Mouse (Mus musculus): ENCODE data around the gene Nav2. TPM values are rescaled to one million over a fixed set of nuclear protein-coding genes. Genes with fewer than 3 reads are reported as not detected.

Gene Nav2
- total RNA-seq, 2 experiments from 2014 or later, result 26.8 to 35.3 TPM

DNA sequence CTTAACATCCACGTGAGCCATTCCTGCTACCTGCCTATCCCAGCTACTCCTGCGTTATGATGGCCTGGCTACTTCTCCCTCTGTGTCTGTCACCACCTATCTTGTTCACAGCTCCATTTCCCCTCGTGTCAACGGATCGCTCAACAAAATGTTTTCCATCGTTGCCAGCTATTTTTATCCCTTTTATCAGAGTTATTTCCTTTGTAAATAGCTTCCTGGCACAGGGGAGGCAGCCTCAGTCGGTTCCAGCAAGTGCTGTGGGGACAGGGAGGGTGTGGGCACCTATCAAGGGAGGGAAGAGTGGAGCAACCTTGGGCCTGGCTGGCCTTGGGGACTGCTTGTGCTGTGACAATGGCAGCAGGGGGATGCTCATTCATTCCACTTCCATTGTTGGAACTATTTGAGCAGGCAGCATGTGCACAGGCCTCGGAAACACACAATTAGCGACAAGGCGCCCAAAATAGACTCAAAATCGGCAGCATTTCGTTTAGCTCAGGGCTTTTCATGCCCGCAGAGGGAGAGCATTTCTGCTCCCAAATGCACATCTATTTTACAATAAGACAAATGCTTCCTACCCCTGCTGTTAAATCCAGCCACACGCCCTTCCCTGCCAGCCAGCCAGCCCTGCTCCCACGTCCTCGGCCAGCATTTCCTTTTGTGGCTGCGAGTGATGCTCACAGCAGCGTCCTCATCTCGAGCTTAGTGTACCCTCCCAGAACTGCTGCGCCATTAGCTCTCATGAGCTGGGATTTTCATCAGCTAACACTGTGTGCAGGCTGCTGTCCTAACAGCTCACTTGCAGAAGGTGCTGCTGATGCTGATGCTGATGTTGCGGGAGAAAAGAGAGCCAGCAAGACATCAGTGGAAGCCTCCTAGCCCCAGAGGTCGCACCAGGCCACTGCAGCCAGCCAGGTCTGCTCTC lies 237.5 kb downstream of the Nav2 start:
- no peak for DNase-seq (ENCODE audit: low spot score in 2 of 2)

GRCm38 (mm10) chr7:49152297-49152696 lies 243.8 kb downstream of the Nav2 start:
- no peak for DNase-seq (ENCODE audit: low spot score in 2 of 2)

DNA sequence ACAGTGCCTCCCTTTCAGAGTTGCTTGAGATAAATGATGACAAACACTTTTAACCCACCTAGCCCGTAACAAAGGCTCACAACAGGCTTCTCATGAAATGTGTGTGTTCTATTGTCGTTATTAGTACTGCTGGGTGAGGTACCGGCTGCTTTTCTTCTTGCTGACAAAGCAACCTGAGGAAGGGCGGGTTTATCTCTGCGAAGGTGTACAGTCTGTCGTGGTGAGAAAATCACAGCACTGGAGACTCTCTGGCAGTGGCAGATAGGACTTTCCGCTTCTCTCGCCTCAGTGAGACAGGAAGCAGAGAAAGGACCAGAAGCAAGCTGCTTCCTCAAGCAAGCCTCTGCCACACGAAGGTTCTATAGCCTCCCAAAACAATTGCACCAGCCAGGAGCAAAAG lies 244.2 kb downstream of the Nav2 start:
- DNase-seq (ENCODE audit: low spot score in 2 of 2), result no peak

GRCm38 (mm10) chr7:49158641-49159381 lies 250.3 kb downstream of the Nav2 start:
- no peak for DNase-seq (ENCODE audit: low spot score in 2 of 2)

- no peak for DNase-seq (ENCODE audit: low spot score in 2 of 2)
Observed at GRCm38 (mm10) chr7:49159646-49160555, 251.4 kb downstream of the Nav2 start.

DNA sequence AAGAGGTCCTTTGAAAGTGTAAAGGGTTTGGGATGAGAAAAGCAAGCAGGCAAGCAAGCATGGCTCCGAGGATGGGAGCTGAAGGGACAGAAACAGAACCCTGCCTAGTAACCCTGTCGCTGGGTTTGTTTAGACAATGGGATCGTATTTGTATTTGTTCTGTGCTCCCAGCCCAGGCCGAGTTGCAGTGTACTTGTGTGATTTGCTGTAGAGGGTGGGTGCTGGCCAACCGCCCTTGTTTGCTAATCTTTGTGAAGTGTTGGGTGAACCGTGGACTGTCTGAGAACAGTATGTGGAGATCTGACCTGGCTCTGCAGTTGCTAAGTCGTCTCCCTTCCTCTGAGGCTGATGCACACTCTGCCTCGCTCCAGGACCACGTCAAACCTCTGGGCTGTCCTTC lies 253.6 kb downstream of the Nav2 start:
- no peak for DNase-seq (ENCODE audit: low spot score in 2 of 2)

DNA sequence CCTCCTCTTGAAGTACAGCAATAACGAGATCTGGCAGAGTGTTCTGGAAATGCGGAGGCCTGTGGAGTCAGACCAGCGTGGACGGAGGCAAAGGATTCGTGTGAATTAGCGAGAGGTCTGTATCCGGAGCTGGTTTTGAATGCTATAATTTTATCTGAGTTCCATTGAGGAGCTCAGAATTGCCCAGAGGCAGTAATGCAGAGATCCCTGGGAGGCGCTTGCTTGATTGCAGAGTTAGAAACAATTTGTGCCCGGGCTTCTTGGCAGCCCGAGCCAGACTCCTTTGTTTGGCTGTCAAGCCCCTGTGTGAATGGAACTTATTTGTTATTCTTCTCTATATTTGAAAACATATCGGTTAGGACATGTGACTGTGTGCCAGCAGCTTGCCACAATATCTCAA lies 255.3 kb downstream of the Nav2 start:
- no peak for DNase-seq (ENCODE audit: low spot score in 2 of 2)

DNA sequence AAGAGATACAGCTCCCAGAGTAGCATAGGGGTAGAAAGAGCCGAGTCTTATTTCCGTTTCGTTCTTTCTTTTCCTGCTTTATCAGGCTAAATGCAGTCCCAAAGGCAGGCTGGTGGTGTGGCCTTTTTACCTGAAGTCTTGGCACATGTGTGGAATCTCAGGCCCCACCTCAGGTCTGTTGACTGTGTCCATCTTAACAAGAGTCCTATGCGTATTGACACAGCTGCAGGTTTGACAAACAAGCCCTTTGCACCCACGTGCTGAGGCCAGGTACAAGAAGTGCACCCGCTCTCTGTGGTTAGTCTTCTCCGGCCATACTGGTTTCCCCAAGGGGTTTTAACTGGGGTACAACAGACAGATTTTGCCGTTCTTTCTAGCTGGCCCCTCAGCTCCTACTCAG lies 256.4 kb downstream of the Nav2 start:
- no peak for DNase-seq (ENCODE audit: low spot score in 2 of 2)

DNA sequence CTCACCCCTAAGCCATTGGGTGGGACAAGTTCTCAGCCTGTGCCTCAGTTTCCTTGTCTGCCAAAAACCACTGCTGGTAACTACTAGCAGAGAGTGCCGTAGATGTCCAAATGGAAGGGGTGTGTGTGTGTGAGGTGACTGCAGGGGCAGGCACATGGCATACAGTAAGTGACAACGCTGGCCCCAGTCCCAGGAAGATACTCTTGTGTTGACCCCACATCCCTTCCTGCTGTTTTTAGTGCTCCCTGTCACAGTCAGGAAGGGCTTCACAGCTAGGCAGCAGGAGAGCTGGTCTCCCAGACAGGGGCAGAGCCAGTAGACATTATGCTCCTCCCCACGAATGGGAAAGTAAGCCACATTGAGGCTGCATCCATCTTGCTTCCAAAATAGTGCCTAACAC lies 264.4 kb downstream of the Nav2 start:
- no peak for DNase-seq (ENCODE audit: low spot score in 2 of 2)

- DNase-seq (ENCODE audit: low spot score in 2 of 2), result no peak
Observed at GRCm38 (mm10) chr7:49175784-49176409, 267.4 kb downstream of the Nav2 start.

- DNase-seq (ENCODE audit: low spot score in 2 of 2), result no peak
Observed at GRCm38 (mm10) chr7:49176590-49177201, 268.2 kb downstream of the Nav2 start.

- no peak for DNase-seq (ENCODE audit: low spot score in 2 of 2)
Observed at GRCm38 (mm10) chr7:49178217-49178616, 269.7 kb downstream of the Nav2 start.

- DNase-seq (ENCODE audit: low spot score in 2 of 2), result no peak
Observed at GRCm38 (mm10) chr7:49181010-49181409, 272.5 kb downstream of the Nav2 start.

DNA sequence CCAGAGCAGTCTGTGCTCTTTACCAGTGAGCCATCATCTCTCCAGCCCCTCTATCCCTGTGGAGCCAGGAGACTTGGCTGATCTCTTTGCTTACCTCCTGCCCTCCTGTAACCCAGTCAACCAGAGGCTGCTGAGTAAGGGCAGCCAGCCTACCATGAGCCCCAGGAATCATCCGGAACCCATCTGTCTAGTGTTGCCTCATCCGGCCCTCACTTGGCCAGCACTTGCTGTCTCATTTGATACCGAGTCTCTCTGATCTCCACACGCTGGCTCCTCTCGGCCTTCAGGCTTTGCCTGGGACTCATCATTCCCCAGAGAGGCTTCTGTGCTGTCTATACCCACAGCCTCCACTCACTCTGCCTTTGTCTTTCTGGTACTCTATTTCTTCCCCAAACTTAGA lies 273.9 kb downstream of the Nav2 start:
- no peak for DNase-seq (ENCODE audit: low spot score in 2 of 2)

DNA sequence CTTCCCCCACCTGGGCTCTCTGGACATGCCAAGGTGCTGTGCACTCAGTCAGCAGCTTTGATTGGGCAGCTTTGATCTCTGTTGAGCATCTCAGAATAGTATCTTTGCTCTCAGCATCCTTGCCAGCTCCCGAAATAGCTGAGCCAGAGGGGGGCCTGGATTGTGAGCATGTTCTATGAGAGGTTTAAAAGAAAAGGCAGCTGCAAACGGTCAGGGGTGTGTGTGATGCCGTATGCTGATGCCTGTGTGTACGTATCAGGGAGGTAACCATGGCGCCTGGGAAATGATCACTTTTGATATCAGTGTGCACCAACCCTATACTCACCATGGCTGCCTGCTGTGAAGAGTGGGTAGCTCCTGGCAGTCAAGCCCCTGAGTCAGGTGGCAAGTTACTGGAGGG lies 275.2 kb downstream of the Nav2 start:
- DNase-seq (ENCODE audit: low spot score in 2 of 2), result no peak

DNA sequence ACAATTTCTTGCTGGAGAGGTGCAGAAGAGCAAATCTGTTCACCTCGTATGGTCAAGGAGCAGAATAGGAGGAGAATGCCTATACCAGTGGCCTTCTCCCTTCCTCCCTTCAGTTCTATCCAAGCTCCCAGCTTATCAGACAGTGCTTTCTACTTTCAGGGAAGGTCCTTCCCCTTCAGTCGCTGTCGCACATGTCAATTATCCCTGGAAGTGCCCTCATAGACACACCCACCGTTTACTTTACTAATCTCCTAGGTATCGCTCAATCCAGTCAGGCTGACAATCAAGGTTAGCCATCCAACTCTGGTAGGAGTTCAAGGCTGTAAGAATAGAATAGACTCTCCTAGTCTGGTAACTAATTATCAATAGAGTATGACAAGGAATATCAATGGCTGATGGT lies 277.5 kb downstream of the Nav2 start:
- DNase-seq (ENCODE audit: low spot score in 2 of 2), result no peak

GRCm38 (mm10) chr7:49189364-49189763 lies 280.8 kb downstream of the Nav2 start:
- no peak for DNase-seq (ENCODE audit: low spot score in 2 of 2)

- DNase-seq (ENCODE audit: low spot score in 2 of 2), result no peak
Observed at GRCm38 (mm10) chr7:49190231-49190985, 281.9 kb downstream of the Nav2 start.

- no peak for DNase-seq (ENCODE audit: low spot score in 2 of 2)
Observed at GRCm38 (mm10) chr7:49191081-49191678, 282.7 kb downstream of the Nav2 start.
